Mouse (Mus musculus) spleen, embryonic (tissue): ENCODE results near the gene Clip2.

Experiments
- CTCF ChIA-PET: fragments of 350-600 bp; sonication (Branson Sonifier 250); formaldehyde crosslinking; loops from one replicate; lab custom pipeline; 2022; lab: Charles Lee

Gene Clip2

DNA sequence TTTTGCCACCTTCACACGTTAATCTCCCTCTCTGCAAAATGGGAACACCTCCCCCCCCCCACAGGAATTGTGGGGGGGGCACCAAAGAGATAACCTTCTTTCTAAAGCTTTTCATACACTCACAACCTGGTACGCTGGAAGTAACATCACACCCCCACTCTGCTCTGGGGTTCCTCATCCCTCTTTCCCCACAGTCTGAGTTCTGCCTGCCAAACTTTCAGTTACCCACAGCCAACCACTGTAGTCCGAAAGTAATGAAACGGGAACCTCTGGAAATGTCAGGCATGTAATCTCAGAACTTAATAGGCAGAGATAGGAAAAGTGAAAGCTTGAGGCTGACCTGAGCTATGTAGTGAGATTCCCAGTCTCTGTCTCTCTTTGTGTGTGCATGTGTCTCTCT lies 15.2 kb upstream of the Clip2 start:
- CTCF ChIA-PET: no interaction called here

DNA sequence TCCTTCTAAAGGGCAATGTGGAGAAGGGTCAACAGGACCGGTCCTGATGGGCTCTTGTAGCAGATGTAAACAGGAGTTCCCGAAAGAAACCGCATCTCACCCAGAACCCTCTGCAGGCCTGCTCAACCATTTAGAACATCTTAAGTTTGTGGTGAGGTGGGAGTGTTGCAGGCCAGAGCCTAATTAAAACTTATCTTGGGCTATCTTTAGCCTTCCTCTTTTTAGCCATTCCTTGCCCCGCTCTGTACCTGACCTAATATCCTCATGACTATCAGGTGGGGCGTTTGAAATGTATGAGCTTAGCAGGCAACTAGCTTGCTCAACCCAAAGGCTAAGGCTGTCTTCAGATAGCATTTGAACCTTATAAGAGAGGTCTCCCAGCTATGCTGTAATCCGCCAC lies 13.5 kb upstream of the Clip2 start:
- CTCF ChIA-PET: no interaction called here

GRCm38 (mm10) chr5:134564272-134564671 lies 12.0 kb upstream of the Clip2 start:
- CTCF ChIA-PET: no interaction called here

GRCm38 (mm10) chr5:134560450-134561171 lies 8.4 kb upstream of the Clip2 start:
- CTCF ChIA-PET: no interaction called here

GRCm38 (mm10) chr5:134560071-134560449 lies 7.8 kb upstream of the Clip2 start, which contains the start of gene Syna:
Gene Syna, minus strand, starts transcription at chr5:134560171.
- CTCF ChIA-PET: no interaction called here

DNA sequence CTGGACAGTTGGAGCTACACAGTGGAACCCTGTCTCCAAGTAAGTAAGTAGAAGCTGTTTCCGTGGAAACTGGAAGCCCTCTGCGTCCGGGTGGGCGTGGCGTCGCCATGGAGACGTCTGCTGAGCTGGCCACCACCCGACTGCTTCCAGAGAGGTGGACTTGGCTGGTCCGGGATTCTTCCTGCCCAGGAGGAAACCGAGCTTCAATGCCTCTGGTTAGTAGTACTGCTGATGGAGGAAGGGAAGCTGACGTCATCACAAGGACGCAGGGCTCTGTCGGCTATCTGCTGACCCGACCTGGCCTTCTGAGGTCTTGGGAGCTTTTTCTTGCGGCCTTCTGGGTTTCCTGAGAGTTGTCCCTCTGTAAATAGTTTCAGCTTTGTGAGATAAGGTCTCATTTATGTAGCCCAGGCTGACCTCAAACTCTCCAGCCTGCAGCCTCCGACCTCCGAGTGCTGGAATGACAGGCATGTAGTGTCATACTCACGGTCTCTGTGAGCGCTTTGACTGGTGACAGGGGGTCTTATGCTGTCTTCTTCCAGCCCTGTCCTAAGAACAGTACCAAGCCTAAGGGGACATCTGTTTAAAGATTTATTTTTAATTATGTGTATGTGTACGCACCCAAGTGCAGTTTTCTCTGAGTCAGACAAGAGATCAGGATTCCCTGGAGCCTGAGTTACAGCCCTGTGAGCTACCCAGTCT lies 3.4 kb upstream of the Clip2 start:
- CTCF ChIA-PET: no interaction called here

GRCm38 (mm10) chr5:134553951-134554546 lies 1.8 kb upstream of the Clip2 start:
- CTCF ChIA-PET: interaction anchor here (0.7 kb wide), 2 partner anchors 35 to 103 kb away, joined by 4 to 12 read pairs; no protein-coding TSS in a partner anchor

GRCm38 (mm10) chr5:134551233-134552109 lies 763 bp downstream of the Clip2 start:
- CTCF ChIA-PET: interaction anchor here (0.5 to 1.1 kb wide), 6 partner anchors 21 to 458 kb away, joined by 3 to 7 read pairs (median 4); no protein-coding TSS in a partner anchor

- CTCF ChIA-PET: interaction anchor here (0.5 kb wide), 1 partner anchor 140 kb away, joined by 4 read pairs; no protein-coding TSS in a partner anchor
These were observed 1.4 kb downstream of the Clip2 start for GRCm38 (mm10) chr5:134550836-134551232.

DNA sequence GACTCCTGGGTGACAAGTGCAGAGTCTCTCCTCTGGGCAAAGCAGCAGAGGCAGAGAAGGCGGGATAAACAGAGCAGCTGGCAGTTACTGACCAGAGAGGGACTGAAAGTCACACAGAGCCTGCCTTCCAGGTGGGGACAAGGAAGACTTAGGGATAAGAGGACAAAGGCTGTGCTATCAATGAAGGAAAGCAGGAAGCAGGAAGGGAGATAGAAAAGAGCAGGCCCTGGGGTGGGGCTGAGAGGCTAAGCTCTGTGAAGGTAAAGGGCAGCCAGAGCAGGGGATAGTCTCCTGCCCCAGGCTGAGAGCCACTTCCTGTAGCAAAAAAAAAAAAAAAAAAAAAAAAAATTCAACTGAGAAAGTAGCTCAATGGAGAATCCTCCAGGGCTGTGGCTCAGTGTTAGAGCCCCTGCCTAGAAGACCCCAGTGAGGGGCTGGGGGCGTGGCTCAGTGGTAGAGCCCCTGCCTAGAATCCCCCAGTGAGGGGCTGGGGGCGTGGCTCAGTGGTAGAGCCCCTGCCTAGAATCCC lies 2.5 kb downstream of the Clip2 start:
- CTCF ChIA-PET: interaction anchor here (0.5 to 0.8 kb wide), 4 partner anchors 55 to 155 kb away, joined by 7 to 18 read pairs (median 10); no protein-coding TSS in a partner anchor

DNA sequence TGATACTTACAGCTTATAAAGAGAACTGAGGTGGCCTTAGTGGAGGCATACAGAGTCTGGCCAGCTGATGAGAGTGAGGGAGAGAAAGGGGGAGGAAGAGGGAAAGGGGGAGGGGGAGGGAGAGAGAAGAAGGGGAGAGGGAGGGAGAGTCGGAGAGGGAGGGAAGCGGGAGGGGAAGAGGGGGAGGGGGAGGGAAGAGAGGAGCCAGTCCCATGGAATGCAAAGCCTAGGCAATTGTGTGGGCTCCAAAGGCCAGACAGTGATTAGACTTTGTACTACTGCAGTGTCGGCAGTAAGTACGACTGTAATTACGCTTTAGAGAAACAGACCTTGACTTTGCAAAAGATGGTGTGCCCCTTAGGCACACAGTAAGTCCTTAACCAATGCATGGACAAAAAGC lies 3.9 kb downstream of the Clip2 start:
- CTCF ChIA-PET: interaction anchor here (0.6 kb wide), 1 partner anchor 1643 kb away, joined by 7 read pairs; no protein-coding TSS in a partner anchor

GRCm38 (mm10) chr5:134546790-134547189 lies 5.4 kb downstream of the Clip2 start:
- CTCF ChIA-PET: no interaction called here

DNA sequence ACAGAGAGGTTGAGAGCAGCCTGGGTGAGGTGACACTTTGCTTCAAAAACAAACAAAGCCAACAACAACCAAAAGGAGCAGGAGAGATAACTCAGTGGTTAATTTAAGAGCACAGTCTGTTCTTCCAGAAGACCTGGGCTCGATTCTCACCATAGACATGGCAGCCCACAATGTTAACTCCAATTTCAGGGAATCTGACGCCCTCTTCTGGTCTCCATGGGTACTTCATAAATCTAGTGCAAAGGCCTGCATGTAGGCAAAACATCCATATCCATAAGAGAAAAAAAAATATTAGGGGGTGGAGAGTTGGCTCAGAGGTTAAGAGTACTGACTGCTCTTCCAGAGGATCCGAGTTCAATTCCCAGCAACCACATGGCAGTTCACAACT lies 7.0 kb downstream of the Clip2 start:
- CTCF ChIA-PET: no interaction called here

DNA sequence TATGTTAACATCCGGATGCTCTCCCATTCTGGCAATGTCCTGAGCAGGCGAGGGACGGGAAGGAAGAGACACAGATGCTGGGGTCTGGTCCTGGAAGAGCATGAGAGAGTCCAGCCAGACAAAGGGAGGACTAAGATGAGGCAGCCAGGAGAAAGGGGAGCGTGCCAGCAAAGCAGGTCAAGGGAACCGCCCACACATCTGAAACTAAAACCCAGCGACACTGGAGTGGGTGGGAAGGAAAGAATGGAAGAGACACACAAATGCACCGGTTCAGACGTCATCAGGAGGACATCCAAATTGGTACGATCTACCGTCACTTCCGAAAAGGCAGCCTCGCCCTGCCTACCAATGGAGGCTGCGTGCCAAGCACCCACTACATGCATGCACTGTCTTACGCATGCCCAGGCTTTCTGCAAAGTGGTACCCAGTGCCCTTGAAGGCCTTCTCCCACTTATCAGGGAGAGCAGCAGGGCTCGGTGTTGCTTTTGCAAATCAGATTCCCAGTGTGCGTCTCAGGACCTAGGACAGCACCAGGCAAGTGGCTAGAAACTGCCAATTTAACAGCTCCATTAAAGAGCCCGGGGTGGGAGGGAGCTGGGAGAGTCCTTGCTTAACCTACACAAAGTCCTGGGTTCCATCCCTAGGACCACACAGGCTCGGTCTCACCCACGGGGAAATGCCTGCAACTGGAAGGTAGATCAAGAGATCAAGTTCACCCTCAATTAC lies 7.6 kb downstream of the Clip2 start:
- CTCF ChIA-PET: no interaction called here

GRCm38 (mm10) chr5:134541640-134542039 lies 10.6 kb downstream of the Clip2 start:
- CTCF ChIA-PET: no interaction called here

- CTCF ChIA-PET: no interaction called here
These were observed 11.4 kb downstream of the Clip2 start for GRCm38 (mm10) chr5:134540881-134541280.

- CTCF ChIA-PET: interaction anchor here (0.6 kb wide), 1 partner anchor 189 kb away, joined by 5 read pairs; no protein-coding TSS in a partner anchor
These were observed 12.3 kb downstream of the Clip2 start for GRCm38 (mm10) chr5:134539891-134540290.

DNA sequence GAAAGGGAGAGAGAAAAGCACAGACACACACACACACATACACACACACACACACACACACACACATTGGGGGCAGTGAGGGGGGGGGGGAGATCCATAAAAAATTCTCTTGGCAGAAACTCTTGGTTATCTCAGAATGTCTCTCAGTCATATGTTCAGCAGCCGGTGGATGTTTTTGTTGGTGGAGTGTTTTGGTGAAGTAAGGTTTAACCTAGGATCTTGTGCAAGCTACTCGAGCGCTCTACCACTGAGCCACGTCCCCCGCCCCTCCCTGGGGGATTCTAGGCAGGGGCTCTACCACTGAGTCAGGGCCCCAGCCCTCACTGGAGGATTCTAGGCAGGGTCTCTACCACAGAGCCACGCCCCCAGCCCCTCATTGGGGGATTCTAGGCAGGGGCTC lies 16.2 kb downstream of the Clip2 start:
- CTCF ChIA-PET: no interaction called here

DNA sequence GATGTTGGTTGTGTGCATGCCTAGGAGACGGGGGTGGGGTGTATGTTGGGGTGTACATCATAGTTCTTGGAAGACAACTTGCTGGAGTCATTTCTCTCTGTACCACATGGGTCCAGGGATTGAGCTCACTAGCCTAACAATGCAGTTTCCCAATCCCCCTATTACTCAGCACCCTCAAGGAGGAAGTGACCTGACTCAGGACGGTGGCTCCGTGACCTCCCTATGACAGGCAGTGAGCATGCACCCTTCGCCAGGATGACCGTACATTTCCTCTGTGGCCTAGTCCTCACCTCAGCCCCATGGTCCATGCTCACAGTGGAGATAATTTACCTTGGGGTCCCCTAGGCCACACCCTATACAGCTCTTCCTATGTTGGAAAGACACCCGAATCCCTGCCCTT lies 19.8 kb downstream of the Clip2 start:
- CTCF ChIA-PET: no interaction called here

- CTCF ChIA-PET: no interaction called here
These were observed 20.6 kb downstream of the Clip2 start for GRCm38 (mm10) chr5:134531585-134531984.
